Mouse (Mus musculus): ENCODE data around the gene Slco3a1. TPM values are rescaled to one million over a fixed set of nuclear protein-coding genes. Genes with fewer than 3 reads are reported as not detected.

Gene Slco3a1
- total RNA-seq (2012; rRNA removed): 0.04 TPM in 2 replicates
- 0.35 TPM in 1 of 2 replicates, not detected in the other for total RNA-seq (2014; rRNA removed)
- polyA plus RNA-seq (2012; ENCODE audit: insufficient read length, low read depth): not detected in 2 replicates

DNA sequence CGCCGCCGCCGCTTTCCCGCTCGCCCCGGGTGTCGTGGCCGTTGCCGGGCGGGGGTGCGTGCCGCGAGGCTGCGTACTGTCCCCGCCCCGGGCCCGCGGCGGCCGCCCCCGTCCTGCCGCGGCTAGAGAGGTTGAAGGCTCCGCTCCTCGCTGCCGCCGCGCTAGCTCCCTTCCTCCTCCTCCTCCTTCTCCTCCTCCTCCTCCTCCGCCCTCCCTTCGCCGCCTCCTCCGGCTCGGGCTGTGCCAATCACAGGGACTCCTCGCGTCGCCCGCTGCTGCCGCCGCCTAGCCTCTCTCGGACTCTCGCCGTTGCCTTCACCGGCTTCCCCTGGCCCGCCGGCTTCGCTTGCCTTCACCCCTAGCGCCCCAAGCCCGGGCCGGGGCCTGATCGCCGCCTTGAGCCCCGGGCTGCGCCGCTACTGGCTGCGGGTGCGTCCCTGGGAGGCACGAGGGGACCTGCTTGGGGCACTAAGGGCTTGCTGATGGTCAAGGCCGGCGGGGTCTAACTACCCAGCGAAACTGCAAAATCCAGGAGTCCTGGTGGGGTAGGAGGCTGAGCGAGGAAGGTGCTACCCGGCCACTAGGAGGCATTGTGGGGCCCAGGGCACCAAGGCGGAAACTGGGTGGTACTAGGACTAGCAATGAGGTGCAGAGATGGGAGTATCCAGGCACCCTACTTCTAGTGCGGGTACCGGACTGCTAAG lies at the start of gene Slco3a1:
TSS of gene Slco3a1 (minus strand) at position 173 of the 704 bp plus-strand sequence.
- Histone ChIP-seq H3K9me3 (replicated peaks; ENCODE audit: low read length) (peaks cover 38% of the 10 kb centered on the region), H3K9ac (ENCODE audit: insufficient read depth, low read depth) (no peak within 1 kb of the TSS), H3K36me3 (replicated peaks in 1 of 2; ENCODE audit: control insufficient read depth in 1 of 2, insufficient read depth in 1 of 2, low read length in 1 of 2) (no peaks in the 10 kb centered on the region), H3K4me2 (ENCODE audit: insufficient read depth, low read depth, poor library complexity, severe bottlenecking) (no peak within 1 kb of the TSS), H3K27me3 (replicated peaks) (no peaks in the 10 kb centered on the region), H3K27ac (ENCODE audit: insufficient read depth, low read depth) (no peak within 1 kb of the TSS), H3K4me1 (ENCODE audit: control insufficient read depth in 1 of 2, insufficient read depth in 2 of 2) (no peaks in the 10 kb centered on the region; a peak in 1 of 4 replicates), H3K4me3 (replicated peaks in 1 of 3; ENCODE audit: low read depth in 2 of 3, low read length in 2 of 3, poor library complexity in 1 of 3) (no peak within 1 kb of the TSS), H3K79me2 (replicated peaks; ENCODE audit: control insufficient read depth, extremely low read depth, insufficient read depth, poor library complexity, severe bottlenecking) (no peaks in the 10 kb centered on the region)
- TF ChIP-seq GABPA (IDR thresholded peaks at IDR 0.05; ENCODE audit: insufficient replicate concordance, low read depth, low read length) (no peak), CHD2 (IDR thresholded peaks at IDR 0.05; ENCODE audit: low read length) (no peak), MXI1 (IDR thresholded peaks at IDR 0.05; ENCODE audit: low read depth, low read length) (no peak)
- dilution Hi-C loops (cut with MboI; ENCODE audit: extremely low pct_ligation_motif_present, extremely low pct_unique_long_range_greater_than_20kb, low sequenced_read_pairs) (no loop called here), in situ Hi-C loops (cut with MboI; ENCODE audit: low pct_ligation_motif_present, low pct_unique_long_range_greater_than_20kb, low sequenced_read_pairs) (no loop called here)
- DNase-seq (ENCODE audit: extremely low read depth): no peak

DNA sequence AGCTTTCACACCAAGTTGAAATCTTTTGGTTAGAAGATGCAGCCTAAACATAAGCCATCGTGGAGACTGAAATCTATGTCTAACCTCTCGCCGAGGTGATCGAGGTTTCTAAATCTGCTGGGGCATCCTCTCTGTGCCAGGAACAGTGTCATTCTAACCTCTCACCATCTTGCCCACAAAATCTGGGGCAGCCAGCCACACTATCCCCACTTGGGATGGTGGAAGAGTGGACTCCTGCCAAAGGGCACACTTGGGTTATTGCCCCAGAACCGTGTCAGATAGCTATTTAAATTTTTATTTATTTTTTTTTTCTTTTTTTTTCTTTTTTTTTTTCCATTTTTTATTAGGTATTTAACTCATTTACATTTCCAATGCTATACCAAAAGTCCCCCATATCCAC lies 46.4 kb upstream of the Slco3a1 start:
- Histone ChIP-seq H3K27me3 (replicated peaks) (no peaks in the 10 kb centered on the region), H3K4me2 (ENCODE audit: insufficient read depth, low read depth, poor library complexity, severe bottlenecking) (no peak overlapping the region), H3K4me1 (ENCODE audit: control insufficient read depth in 1 of 2, insufficient read depth in 2 of 2) (no peaks in the 10 kb centered on the region), H3K9me3 (replicated peaks; ENCODE audit: low read length) (no peaks in the 10 kb centered on the region), H3K4me3 (replicated peaks in 1 of 3; ENCODE audit: low read depth in 2 of 3, low read length in 2 of 3, poor library complexity in 1 of 3) (no peak overlapping the region), H3K9ac (ENCODE audit: insufficient read depth, low read depth) (no peak overlapping the region), H3K79me2 (replicated peaks; ENCODE audit: control insufficient read depth, extremely low read depth, insufficient read depth, poor library complexity, severe bottlenecking) (no peaks in the 10 kb centered on the region), H3K36me3 (replicated peaks in 1 of 2; ENCODE audit: control insufficient read depth in 1 of 2, insufficient read depth in 1 of 2, low read length in 1 of 2) (no peaks in the 10 kb centered on the region), H3K27ac (ENCODE audit: insufficient read depth, low read depth) (no peak overlapping the region)
- no peak for TF ChIP-seq MAZ (IDR thresholded peaks at IDR 0.05; ENCODE audit: low read depth, low read length)
- TF ChIP-seq MYC (IDR thresholded peaks at IDR 0.05; ENCODE audit: low read depth, low read length): no peak
- TF ChIP-seq MXI1 (IDR thresholded peaks at IDR 0.05; ENCODE audit: low read depth, low read length): no peak
- TF ChIP-seq PAX5 (IDR thresholded peaks at IDR 0.05; ENCODE audit: low read length): no peak
- no peak for TF ChIP-seq RCOR1 (conservative IDR thresholded peaks at IDR 0.05; ENCODE audit: low read depth, low read length)
- TF ChIP-seq UBTF (IDR thresholded peaks at IDR 0.05; ENCODE audit: low read depth, low read length): no peak
- in situ Hi-C loops (cut with MboI; ENCODE audit: low pct_ligation_motif_present, low pct_unique_long_range_greater_than_20kb, low sequenced_read_pairs) (no loop called here), dilution Hi-C loops (cut with MboI; ENCODE audit: extremely low pct_ligation_motif_present, extremely low pct_unique_long_range_greater_than_20kb, low sequenced_read_pairs) (no loop called here)
- no peak for DNase-seq (ENCODE audit: extremely low read depth)

DNA sequence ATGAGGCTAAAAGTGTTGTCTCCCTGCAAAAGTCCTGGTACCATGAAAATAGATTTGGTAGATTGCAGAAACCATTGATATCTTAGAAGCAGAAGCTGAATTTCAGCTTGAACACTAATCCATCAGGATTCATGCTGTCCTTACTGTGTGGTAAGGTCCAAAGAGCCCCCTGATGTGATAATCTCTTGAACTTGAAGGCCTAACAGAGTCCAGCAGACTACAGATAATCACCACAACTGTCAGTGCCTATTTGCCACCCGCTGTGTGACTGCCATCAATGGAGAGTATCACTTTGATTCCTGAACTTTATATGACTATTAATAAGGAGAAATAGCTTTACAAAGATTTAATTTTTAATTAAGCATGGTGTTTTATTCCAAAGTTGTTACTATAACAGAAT lies 24.8 kb upstream of the Slco3a1 start:
- no peaks in the 10 kb centered on the region for H3K79me2 ChIP-seq (replicated peaks; ENCODE audit: control insufficient read depth, extremely low read depth, insufficient read depth, poor library complexity, severe bottlenecking)

More for the DNA sequence above, 24.8 kb upstream of the Slco3a1 start:
- Histone ChIP-seq H3K4me2 (ENCODE audit: insufficient read depth, low read depth, poor library complexity, severe bottlenecking) (no peak overlapping the region), H3K4me3 (replicated peaks in 1 of 3; ENCODE audit: low read depth in 2 of 3, low read length in 2 of 3, poor library complexity in 1 of 3) (no peak overlapping the region), H3K27me3 (replicated peaks) (no peaks in the 10 kb centered on the region), H3K9me3 (replicated peaks; ENCODE audit: low read length) (peaks cover 8% of the 10 kb centered on the region), H3K4me1 (ENCODE audit: control insufficient read depth in 1 of 2, insufficient read depth in 2 of 2) (no peaks in the 10 kb centered on the region), H3K27ac (ENCODE audit: insufficient read depth, low read depth) (no peak overlapping the region), H3K9ac (ENCODE audit: insufficient read depth, low read depth) (no peak overlapping the region), H3K36me3 (replicated peaks in 1 of 2; ENCODE audit: control insufficient read depth in 1 of 2, insufficient read depth in 1 of 2, low read length in 1 of 2) (no peaks in the 10 kb centered on the region)
- no peak for TF ChIP-seq MEF2A (IDR thresholded peaks at IDR 0.05; ENCODE audit: borderline replicate concordance, low read depth, low read length)
- no peak for TF ChIP-seq IRF4 (IDR thresholded peaks at IDR 0.05; ENCODE audit: low read depth, low read length)
- no peak for TF ChIP-seq ZMIZ1 (IDR thresholded peaks at IDR 0.05; ENCODE audit: low read depth, low read length)
- no peak for TF ChIP-seq ZKSCAN1 (IDR thresholded peaks at IDR 0.05; ENCODE audit: borderline replicate concordance, low read depth, low read length)
- TF ChIP-seq ZC3H11A (IDR thresholded peaks at IDR 0.05; ENCODE audit: low read depth, low read length): no peak
- TF ChIP-seq HCFC1 (IDR thresholded peaks at IDR 0.05; ENCODE audit: low read depth, low read length): no peak
- TF ChIP-seq TCF12 (IDR thresholded peaks at IDR 0.05; ENCODE audit: low read depth, low read length): no peak
- DNase-seq (ENCODE audit: extremely low read depth): no peak
- dilution Hi-C loops (cut with MboI; ENCODE audit: extremely low pct_ligation_motif_present, extremely low pct_unique_long_range_greater_than_20kb, low sequenced_read_pairs) (no loop called here), in situ Hi-C loops (cut with MboI; ENCODE audit: low pct_ligation_motif_present, low pct_unique_long_range_greater_than_20kb, low sequenced_read_pairs) (no loop called here)
